Mouse (Mus musculus): ENCODE data around the gene Gm7233. TPM values are rescaled to one million over a fixed set of nuclear protein-coding genes. Genes with fewer than 3 reads are reported as not detected.
"Not testable (repeated sequence)": the region's sequence is repeated elsewhere in the genome, so short reads cannot be mapped to it uniquely, and the experiment has no call there.

Gene Gm7233
- polyA plus RNA-seq (2015; fragmentation: Nextera tagmentation; extraction: Ambion mirVana) = not detected in 2 replicates

- H3K4me3 ChIP-seq; H3K4me1 ChIP-seq; H3K27ac ChIP-seq; H3K36me3 ChIP-seq; H3K4me2 ChIP-seq; ATAC-seq (ENCODE audit: insufficient number of reproducible peaks, insufficient read depth, low FRiP score, low TSS enrichment, low read depth); H3K9me3 ChIP-seq; H3K9ac ChIP-seq; H3K27me3 ChIP-seq: not testable (repeated sequence)
- 74% methylated on average over 5 of the region's 5 CpGs for WGBS
Measured at GRCm38 (mm10) chr14:43179567-43179966, at the start of gene Gm7233. Gm7233 (plus strand) TSS chr14:43179867.

GRCm38 (mm10) chr14:43167189-43167588 is 12.5 kb upstream of the Gm7233 start:
- WGBS = 52% methylated on average over 4 of the region's 4 CpGs
- ATAC-seq (ENCODE audit: insufficient number of reproducible peaks, insufficient read depth, low FRiP score, low TSS enrichment, low read depth) = not testable (repeated sequence)

GRCm38 (mm10) chr14:43167942-43168341 is 11.7 kb upstream of the Gm7233 start:
- not testable (repeated sequence) for H3K4me2 ChIP-seq; H3K27ac ChIP-seq; H3K9ac ChIP-seq; H3K27me3 ChIP-seq; H3K4me3 ChIP-seq; H3K36me3 ChIP-seq; H3K4me1 ChIP-seq; H3K9me3 ChIP-seq; ATAC-seq (ENCODE audit: insufficient number of reproducible peaks, insufficient read depth, low FRiP score, low TSS enrichment, low read depth)
- no CpG with 5 or more reads among the region's 10 CpGs for WGBS

More at GRCm38 (mm10) chr14:43167189-43167588, 12.5 kb upstream of the Gm7233 start:
- H3K27ac ChIP-seq, H3K9me3 ChIP-seq, H3K4me2 ChIP-seq, H3K36me3 ChIP-seq, H3K4me3 ChIP-seq, H3K9ac ChIP-seq, H3K4me1 ChIP-seq, H3K27me3 ChIP-seq: not testable (repeated sequence)

GRCm38 (mm10) chr14:43168573-43169170 is 11.0 kb upstream of the Gm7233 start:
- not testable (repeated sequence) for H3K27me3 ChIP-seq, H3K4me2 ChIP-seq, H3K9ac ChIP-seq, H3K36me3 ChIP-seq, H3K27ac ChIP-seq, H3K4me3 ChIP-seq, H3K9me3 ChIP-seq, H3K4me1 ChIP-seq
- WGBS = 14% methylated on average over 1 of the region's 10 CpGs
- ATAC-seq (ENCODE audit: insufficient number of reproducible peaks, insufficient read depth, low FRiP score, low TSS enrichment, low read depth) = 0 out of 2 replicates have a peak, but pooled peaks have one; percentile 15

- WGBS = 87% methylated on average over 4 of the region's 4 CpGs
Measured at GRCm38 (mm10) chr14:43235204-43235603, 55.5 kb downstream of the Gm7233 start, which contains the start of gene Gm8122. Gm8122 (minus strand) TSS chr14:43235304.

More at GRCm38 (mm10) chr14:43235204-43235603, 55.5 kb downstream of the Gm7233 start, which contains the start of gene Gm8122:
- not testable (repeated sequence) for H3K9ac ChIP-seq; H3K9me3 ChIP-seq; ATAC-seq (ENCODE audit: insufficient number of reproducible peaks, insufficient read depth, low FRiP score, low TSS enrichment, low read depth); H3K27me3 ChIP-seq; H3K36me3 ChIP-seq; H3K4me1 ChIP-seq; H3K4me2 ChIP-seq; H3K4me3 ChIP-seq; H3K27ac ChIP-seq

Other genes with a start within 250 kb of the Gm7233 start
- gene Gm8082, start 186.2 kb upstream of the Gm7233 start, polyA plus RNA-seq (2015; fragmentation: Nextera tagmentation; extraction: Ambion mirVana) = not detected in 2 replicates
- gene Gm10376, start 164.2 kb upstream of the Gm7233 start, polyA plus RNA-seq (2015; fragmentation: Nextera tagmentation; extraction: Ambion mirVana) = not detected in 2 replicates
- not detected in 2 replicates for gene Gm8094, start 103.2 kb upstream of the Gm7233 start, polyA plus RNA-seq (2015; fragmentation: Nextera tagmentation; extraction: Ambion mirVana)
- not detected in 2 replicates for gene Gm8104, start 79.3 kb upstream of the Gm7233 start, polyA plus RNA-seq (2015; fragmentation: Nextera tagmentation; extraction: Ambion mirVana)
- gene Gm8122, start 55.4 kb downstream of the Gm7233 start, polyA plus RNA-seq (2015; fragmentation: Nextera tagmentation; extraction: Ambion mirVana) = not detected in 2 replicates
- not detected in 2 replicates for gene Gm8126, start 78.8 kb downstream of the Gm7233 start, polyA plus RNA-seq (2015; fragmentation: Nextera tagmentation; extraction: Ambion mirVana)
- not detected in 2 replicates for gene Gm9732, start 95.2 kb downstream of the Gm7233 start, polyA plus RNA-seq (2015; fragmentation: Nextera tagmentation; extraction: Ambion mirVana)
- gene Gm8127, start 114.0 kb downstream of the Gm7233 start, polyA plus RNA-seq (2015; fragmentation: Nextera tagmentation; extraction: Ambion mirVana) = not detected in 2 replicates
- gene 1700001F09Rik, start 167.9 kb downstream of the Gm7233 start, polyA plus RNA-seq (2015; fragmentation: Nextera tagmentation; extraction: Ambion mirVana) = not detected in 2 replicates
- gene Gm8138, start 236.5 kb downstream of the Gm7233 start, polyA plus RNA-seq (2015; fragmentation: Nextera tagmentation; extraction: Ambion mirVana) = not detected in 2 replicates

Measured in embryonic facial prominence, embryonic 13.5 days (tissue).